Mouse (Mus musculus) adipocyte (in vitro differentiated cells): ENCODE measurements around the gene Prr14l.
"Not testable (repeated sequence)": the region's sequence is repeated elsewhere in the genome, so short reads cannot be mapped to it uniquely, and the experiment has no call there.

Source experiments
- DNase-seq: peaks from one replicate; pipeline ENCODE4 v3.0.0-alpha.2; 2016; ENCODE audit warnings: low spot score

The Prr14l gene

GRCm38 (mm10) chr5:32853731-32854507 lies at the start of gene Prr14l:
Gene Prr14l (minus strand): TSS chr5:32854256.
- peak; percentile 98 for DNase-seq

- DNase-seq, result no peak
These were observed 32.7 kb upstream of the Prr14l start for GRCm38 (mm10) chr5:32886739-32887138.

- DNase-seq, result no peak
These were observed 18.3 kb upstream of the Prr14l start for GRCm38 (mm10) chr5:32872346-32872745.

GRCm38 (mm10) chr5:32869389-32870024 lies 15.5 kb upstream of the Prr14l start:
- no peak for DNase-seq

GRCm38 (mm10) chr5:32863253-32864228 lies 9.5 kb upstream of the Prr14l start, which contains the start of gene Depdc5:
Gene Depdc5 (plus strand): TSS chr5:32863701.
- DNase-seq, result peak; percentile 89

- peak; percentile 58 for DNase-seq
These were observed 8.5 kb upstream of the Prr14l start for GRCm38 (mm10) chr5:32862469-32863132.

GRCm38 (mm10) chr5:32861082-32861481 lies 7.0 kb upstream of the Prr14l start:
- DNase-seq, result no peak

- DNase-seq, result peak; percentile 55
These were observed 3.7 kb upstream of the Prr14l start for GRCm38 (mm10) chr5:32857781-32858220.

- DNase-seq, result not testable (repeated sequence)
These were observed 1.2 kb upstream of the Prr14l start for GRCm38 (mm10) chr5:32855274-32855673.

- no peak for DNase-seq
These were observed 762 bp upstream of the Prr14l start for GRCm38 (mm10) chr5:32854818-32855217.

- DNase-seq, result no peak
These were observed 2.0 kb downstream of the Prr14l start for GRCm38 (mm10) chr5:32852026-32852425.

- not testable (repeated sequence) for DNase-seq
These were observed 4.5 kb downstream of the Prr14l start for GRCm38 (mm10) chr5:32849580-32849979.

- DNase-seq, result no peak
These were observed 4.9 kb downstream of the Prr14l start for GRCm38 (mm10) chr5:32849178-32849577.

GRCm38 (mm10) chr5:32840029-32840428 lies 14.0 kb downstream of the Prr14l start:
- no peak for DNase-seq

- peak; percentile 45 for DNase-seq
These were observed 17.1 kb downstream of the Prr14l start for GRCm38 (mm10) chr5:32836976-32837375.

GRCm38 (mm10) chr5:32834497-32834896 lies 19.6 kb downstream of the Prr14l start:
- DNase-seq, result no peak

- no peak for DNase-seq
These were observed 24.0 kb downstream of the Prr14l start for GRCm38 (mm10) chr5:32830054-32830453.

GRCm38 (mm10) chr5:32828766-32829165 lies 25.3 kb downstream of the Prr14l start:
- not testable (repeated sequence) for DNase-seq

- no peak for DNase-seq
These were observed 27.0 kb downstream of the Prr14l start, which contains the start of gene Gm20671 for GRCm38 (mm10) chr5:32827009-32827408. Gene Gm20671 (minus strand): TSS chr5:32827109.

- no peak for DNase-seq
These were observed 33.6 kb downstream of the Prr14l start for GRCm38 (mm10) chr5:32820471-32820870.

- no peak for DNase-seq
These were observed 38.7 kb downstream of the Prr14l start for GRCm38 (mm10) chr5:32815396-32815795.
